Mouse (Mus musculus) bone marrow macrophage, adult 2 months (primary cell): ENCODE measurements around the gene Acvr1b. TPM values are rescaled to one million over a fixed set of nuclear protein-coding genes. Genes with fewer than 3 reads are reported as not detected.

ENCODE experiments used
- H3K27ac ChIP-seq: 2 replicates; pipeline ENCODE4 v1.5.1; 2012; ENCODE audit warnings: low read depth, low read length; ENCODE audit not compliant: insufficient read depth
- H3K4me1 ChIP-seq: 2 replicates; pipeline ENCODE4 v1.6.1; 2012; ENCODE audit warnings: low read length; ENCODE audit not compliant: control insufficient read depth, insufficient read depth
- H3K4me3 ChIP-seq: 2 replicates; pipeline ENCODE4 v1.5.1; 2012; ENCODE audit warnings: mild to moderate bottlenecking, low read length, moderate library complexity; ENCODE audit not compliant: insufficient read depth
- CTCF ChIP-seq: IDR thresholded peaks from 2 replicates; pipeline ENCODE4 v1.5.1; 2012; ENCODE audit warnings: low read depth, mild to moderate bottlenecking, low read length, moderate library complexity
- POLR2A ChIP-seq: IDR thresholded peaks from 2 replicates; pipeline ENCODE4 v1.6.1; 2012; ENCODE audit warnings: mild to moderate bottlenecking, low read depth, low read length, borderline replicate concordance
- polyA plus RNA-seq: library from polyadenylated mRNA; stranded (reverse); fragments of >200 nt; gene quantifications from 2 replicates; pipeline ENCODE4 v1.2.4, GENCODE M21; 2012; ENCODE audit not compliant: missing spikeins, insufficient read depth, insufficient read length

The Acvr1b gene
- polyA plus RNA-seq, 1 experiment: 22.3 TPM

DNA sequence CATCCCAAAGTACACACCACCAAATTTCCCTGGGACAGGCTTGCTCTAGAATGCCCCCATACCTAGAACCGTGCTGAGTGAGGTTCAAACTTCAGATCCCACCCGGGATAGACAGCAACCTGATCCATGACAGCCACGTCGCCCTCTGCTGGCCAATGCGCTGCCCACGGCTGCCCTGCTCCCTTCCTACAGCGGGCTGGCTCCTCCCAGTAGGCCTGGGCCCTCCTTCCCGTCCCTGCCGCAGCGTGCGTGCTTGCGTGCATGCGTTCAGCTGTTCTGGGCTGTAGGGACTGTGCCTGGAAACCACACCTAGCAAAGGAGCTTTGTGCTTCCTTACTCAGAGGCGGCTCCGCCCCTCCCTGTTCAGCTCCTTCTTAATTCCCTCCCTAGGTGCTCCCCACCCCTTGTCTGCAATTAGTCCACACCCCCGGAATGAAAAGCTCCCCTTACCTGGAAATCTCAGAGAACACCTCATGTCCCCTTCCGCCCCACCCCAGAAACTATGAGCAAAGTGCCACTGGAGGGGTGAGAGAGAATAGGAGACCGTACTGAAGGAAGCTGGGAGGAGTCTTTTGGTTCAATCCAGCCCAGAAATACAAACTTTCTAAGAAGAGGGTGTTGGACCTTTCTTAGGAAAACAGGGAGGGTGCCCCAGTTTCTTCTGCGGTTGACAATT lies 28.3 kb upstream of the Acvr1b start:
- Histone ChIP-seq H3K4me1 (peaks cover 33% of the 10 kb centered on the region), H3K4me3 (peak overlapping the region; percentile 71), H3K27ac (peak overlapping the region; percentile 88)
- TF ChIP-seq POLR2A (no peak), CTCF (peak; percentile 43)

DNA sequence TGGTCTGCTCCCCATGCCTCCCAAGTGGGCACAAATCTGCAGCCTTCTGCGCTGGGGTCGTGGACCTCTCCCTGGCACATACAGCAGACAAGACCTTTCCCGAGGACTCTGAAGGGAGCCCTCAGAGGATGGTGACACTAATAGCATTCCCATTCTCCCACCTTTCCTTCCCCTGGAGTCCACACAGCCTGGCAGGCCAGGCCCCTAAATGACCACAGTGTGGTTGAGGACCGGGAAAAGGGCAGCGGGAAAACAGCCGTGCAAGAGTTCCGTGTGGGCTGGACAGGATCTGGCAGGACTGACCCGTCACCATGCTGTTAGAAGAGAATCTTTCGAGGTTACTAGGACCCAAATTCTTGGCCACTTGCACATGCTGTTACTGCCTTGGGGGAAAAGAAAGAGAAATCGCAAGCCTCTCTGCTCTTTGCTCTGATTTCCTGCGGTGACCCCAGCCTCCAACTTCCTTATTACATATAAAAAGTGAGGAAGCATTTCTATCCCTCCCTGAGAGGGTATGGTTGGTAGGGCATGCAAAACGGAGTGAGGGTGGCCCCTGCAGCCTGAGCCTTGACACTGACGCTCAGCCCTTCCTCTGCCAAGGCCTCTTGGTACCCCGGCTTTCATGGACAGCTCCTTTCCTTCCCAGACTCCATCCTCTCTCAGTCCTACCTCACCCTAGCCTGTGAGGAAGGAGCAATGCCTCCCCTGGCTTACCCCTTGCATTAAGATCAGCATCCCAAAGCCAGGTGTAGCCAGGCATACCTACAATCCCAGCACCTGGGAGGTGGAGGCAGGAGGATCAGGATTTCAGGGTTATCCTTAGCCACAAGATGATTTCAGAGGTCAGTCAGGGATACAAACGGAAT lies 27.5 kb upstream of the Acvr1b start:
- Histone ChIP-seq H3K4me3 (peak overlapping the region; percentile 24), H3K27ac (peak overlapping the region; percentile 66), H3K4me1 (peaks cover 28% of the 10 kb centered on the region)
- TF ChIP-seq CTCF (no peak), POLR2A (no peak)

DNA sequence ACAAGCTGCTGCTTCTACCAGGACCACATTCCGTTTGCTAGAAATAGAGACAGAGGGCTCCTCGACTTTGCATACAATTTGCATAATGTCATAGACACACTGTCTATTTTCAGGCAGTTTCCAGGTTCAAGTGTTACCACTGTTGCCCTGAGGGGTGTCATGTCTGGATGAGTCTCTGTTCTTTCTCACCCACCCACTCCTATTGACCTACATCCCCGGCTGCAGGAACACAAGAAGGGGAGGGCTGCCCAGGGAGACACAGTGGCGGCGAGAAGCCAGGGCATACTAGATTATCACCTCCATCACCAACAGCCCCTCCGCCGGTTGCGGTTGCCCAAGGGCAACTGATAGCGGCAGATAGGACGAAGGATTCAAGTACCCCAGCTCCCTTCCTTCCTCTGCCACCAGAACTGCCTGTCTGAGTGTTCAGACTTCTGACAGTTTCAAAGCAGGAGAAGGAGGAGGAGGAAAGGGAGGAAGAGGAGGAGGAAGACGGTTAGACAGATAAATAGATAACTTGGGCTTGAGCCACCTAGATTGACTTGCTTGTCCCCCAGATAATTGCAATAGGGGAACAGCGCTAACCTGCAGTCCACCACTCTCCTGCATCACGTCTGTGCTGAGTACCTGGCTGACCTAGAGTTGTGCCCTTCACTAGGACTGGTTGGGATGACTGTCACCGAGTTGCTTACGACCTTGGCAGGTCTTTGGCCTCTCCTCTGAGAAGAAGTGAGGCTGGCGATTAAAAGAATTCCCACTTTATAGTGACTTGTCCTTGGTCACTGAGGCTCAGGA lies 26.6 kb upstream of the Acvr1b start:
- Histone ChIP-seq H3K27ac (no peak overlapping the region), H3K4me1 (peaks cover 26% of the 10 kb centered on the region), H3K4me3 (no peak overlapping the region)
- TF ChIP-seq POLR2A (no peak), CTCF (no peak)

DNA sequence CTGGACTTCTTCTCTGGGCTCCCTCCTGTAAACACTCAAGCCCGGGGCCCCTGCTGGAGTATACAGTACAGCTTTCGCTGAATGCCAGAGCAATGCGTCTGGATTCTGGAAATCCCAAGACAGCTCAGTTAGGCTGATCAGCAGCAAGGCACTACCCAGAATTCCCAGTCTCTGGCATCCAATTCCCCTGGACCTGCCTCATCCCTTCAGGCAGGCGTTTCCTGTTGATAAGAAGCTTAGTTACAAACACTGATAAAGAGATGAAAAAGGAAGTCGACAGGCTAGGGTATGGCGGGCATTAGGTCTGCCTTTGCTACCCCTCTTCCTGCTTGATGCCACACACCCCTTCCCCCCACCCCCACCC lies 26.0 kb upstream of the Acvr1b start:
- peaks cover 26% of the 10 kb centered on the region for H3K4me1 ChIP-seq
- no peak overlapping the region for H3K4me3 ChIP-seq
- no peak overlapping the region for H3K27ac ChIP-seq
- no peak for TF ChIP-seq POLR2A

DNA sequence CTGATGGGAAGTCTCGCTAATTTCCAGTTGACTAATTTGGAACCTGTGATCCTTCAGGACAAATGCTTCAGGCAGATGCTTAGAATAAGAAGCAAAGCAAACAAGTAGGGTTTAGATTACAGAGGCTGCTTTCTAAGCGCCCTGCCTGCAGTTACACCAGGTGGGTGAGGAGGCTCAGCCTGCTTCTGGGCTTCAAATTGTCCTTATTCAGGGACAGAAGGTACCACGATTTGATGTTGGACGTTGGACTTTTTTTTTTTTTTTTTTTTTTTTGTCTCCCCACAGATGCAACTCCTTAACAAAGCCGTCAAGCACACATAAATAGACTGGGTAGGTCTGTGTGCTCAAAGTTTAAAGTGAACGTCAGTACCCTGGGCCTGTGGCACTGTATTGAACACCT lies 25.3 kb upstream of the Acvr1b start:
- Histone ChIP-seq H3K4me3 (no peak overlapping the region), H3K27ac (no peak overlapping the region), H3K4me1 (peaks cover 19% of the 10 kb centered on the region)
- TF ChIP-seq POLR2A (no peak), CTCF (no peak)

DNA sequence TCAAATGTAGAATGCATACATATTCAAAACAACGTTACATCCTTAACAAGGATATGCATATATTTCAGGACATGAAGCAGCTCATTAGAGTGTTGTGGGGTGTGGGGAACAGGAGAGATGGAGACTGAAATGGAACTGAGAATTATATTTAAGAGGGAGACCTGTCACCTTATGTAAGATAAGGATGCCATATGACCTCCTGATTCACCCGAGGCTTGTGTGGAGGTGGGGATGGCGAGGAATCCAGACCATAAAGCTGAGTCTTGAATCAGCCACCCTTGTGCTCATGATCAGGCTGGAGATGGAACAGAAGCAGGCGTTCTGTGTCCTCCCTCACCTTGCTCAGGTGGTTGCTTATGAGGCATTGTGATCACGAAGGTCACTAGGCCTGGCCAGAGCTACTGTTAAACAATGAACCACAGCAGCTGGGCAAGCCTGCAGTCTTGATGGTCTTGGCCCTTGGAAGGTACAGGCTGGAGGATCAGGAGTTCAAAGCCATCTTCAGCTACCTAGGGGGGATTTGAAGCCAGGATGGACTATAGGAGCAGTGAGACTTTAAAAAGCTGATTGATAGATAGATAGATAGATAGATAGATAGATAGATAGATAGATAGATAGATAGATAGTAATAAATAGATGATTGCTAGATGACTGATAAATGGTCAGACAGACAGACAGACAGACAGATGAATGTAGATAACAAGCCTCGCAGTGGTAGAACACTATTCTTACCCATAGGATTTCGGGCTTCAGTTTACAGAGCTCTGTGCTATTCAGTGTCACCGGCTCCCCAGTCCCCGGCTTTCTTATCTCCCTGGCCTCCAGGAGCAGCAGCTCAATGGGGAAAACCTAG lies 22.2 kb upstream of the Acvr1b start:
- peaks cover 13% of the 10 kb centered on the region for H3K4me1 ChIP-seq
- TF ChIP-seq POLR2A: no peak
- TF ChIP-seq CTCF: no peak
- H3K27ac ChIP-seq: no peak overlapping the region
- no peak overlapping the region for H3K4me3 ChIP-seq

DNA sequence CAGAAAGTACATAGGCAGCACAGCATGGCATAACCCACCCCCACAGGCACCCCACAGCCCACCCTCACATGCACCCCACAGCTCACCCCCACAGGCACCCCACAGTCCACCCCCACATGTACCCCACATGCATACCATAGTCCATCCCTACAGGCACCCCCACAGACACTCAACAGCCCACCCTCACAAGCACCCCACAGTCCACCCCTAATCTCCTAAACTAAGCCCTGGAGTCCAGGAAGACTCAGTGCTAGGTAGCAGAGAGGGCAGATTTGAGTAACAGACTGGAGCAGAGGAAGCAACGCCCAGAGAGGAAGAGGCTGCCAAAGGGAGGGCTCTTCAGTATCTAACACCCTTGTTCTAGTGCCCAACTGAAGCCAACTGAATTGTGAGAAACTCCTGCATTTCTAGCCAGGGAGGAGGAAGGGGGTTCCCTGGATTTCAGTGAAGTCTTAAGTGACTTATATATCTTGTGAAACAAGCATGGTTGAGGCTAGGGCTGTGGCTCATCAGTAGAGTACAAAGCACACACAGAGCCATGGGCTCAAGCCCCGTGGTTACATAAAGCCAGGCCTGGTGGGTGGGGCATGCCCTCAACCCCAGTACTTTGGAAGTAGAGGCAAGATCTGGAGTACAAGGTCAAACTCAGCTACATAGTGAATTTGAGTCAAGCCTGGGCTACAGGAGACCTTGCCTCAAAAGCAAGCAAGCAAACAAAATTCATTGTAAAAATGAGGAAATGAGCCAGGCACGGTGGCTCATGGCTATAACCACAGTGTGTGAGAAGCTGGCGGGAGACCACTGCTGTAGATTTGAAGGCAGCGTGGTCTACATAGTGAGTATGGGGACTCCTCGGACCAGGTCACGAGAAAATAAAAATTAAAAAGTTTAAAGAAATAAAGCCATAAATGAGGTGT lies 18.9 kb upstream of the Acvr1b start:
- Histone ChIP-seq H3K4me1 (peaks cover 17% of the 10 kb centered on the region), H3K4me3 (no peak overlapping the region), H3K27ac (peak overlapping the region; percentile 45)
- TF ChIP-seq POLR2A (no peak), CTCF (no peak)

DNA sequence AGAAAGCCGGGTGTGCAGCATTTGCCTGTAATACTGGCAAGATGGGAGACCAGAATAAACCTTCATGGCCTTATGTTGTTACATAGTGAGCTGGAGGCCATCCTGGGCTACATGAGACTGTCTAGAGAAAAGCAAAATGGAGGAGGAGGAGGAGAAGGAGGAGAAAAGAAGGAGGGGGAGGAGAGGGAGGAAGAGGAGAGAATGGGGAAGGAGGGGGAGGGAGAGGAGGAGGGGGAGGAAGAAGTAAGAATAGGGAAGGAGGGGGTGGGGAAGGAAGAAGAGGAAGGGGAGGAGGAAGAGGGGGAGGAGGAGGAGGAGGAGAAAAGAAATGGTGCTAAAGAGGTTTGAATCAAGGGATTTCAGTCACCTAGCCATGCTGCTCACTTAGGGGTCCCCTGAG lies 13.7 kb upstream of the Acvr1b start:
- Histone ChIP-seq H3K27ac (peak overlapping the region; percentile 89), H3K4me3 (peak overlapping the region; percentile 25), H3K4me1 (peaks cover 16% of the 10 kb centered on the region)
- TF ChIP-seq CTCF: no peak
- no peak for TF ChIP-seq POLR2A
